Mouse (Mus musculus) inflammation-experienced regulatory T-cells, adult 6 months (primary cell): ENCODE data around the gene Vmn1r25. TPM values are rescaled to one million over a fixed set of nuclear protein-coding genes. Genes with fewer than 3 reads are reported as not detected.
"Not testable (repeated sequence)": the region's sequence is repeated elsewhere in the genome, so short reads cannot be mapped to it uniquely, and the experiment has no call there.

Source experiments
- ATAC-seq: one replicate; pipeline ENCODE4 v1.8.0; 2017
- polyA plus RNA-seq, 3 experiments: library from polyadenylated mRNA; unstranded; fragments of 100-300 nt; shearing (Covaris generic); gene quantifications; one replicate each; pipeline ENCODE4 v1.2.1; 2017

The Vmn1r25 gene
- not detected for polyA plus RNA-seq

DNA sequence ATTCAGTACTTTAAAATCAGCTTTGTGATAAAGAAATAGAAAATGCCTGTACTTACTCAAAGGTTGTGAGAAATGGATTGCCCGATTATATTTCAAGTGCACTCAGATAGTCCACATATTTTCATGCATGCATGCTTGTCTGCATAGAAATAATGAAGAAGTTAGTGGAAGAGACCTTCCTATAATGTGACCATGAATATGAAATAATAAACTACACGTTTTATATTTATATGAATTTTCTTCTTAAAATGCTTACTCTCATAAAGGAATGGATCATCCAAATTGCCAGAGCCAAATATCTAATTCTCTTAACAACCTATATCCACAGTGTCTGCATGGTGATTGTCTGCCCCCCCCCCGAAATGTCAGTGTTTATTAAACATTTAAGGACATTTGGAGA lies at the start of gene Vmn1r25:
Gene Vmn1r25 (minus strand): TSS at position 101 of the 400 bp plus-strand sequence.
- ATAC-seq, result no peak

DNA sequence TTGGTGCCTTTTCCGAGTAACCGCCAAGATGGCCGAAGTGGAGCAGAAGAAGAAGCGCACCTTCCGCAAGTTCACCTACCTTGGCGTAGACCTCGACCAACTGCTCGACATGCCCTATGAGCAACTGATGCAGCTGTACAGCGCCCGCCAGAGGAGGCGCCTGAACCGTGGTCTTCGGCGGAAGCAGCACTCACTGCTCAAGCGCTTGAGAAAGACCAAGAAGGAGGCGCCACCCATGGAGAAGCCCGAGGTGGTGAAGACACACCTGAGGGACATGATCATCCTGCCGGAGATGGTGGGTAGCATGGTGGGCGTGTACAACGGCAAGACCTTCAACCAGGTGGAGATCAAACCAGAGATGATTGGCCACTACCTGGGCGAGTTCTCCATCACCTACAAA lies 36.9 kb upstream of the Vmn1r25 start:
- not testable (repeated sequence) for ATAC-seq

DNA sequence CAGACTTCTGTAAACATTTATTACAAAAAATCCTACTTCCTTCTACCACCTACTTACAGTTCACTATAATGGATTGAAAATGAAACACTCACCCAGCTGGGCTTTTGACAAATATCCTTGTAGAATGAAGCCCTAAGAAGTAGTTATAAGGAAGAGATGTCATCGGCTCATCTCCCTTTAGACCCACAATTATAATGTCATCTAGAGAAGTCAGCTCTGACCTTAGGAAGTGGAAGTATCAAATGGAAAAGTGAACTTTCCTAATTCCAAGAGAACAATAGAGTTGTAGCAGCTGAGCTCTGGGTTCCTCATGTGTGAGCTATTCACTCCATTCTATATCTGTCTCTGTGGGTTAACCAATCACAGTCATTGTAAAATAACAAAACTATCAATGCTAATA lies 34.4 kb upstream of the Vmn1r25 start, which contains the start of gene Vmn1r26:
Gene Vmn1r26 (minus strand): TSS at position 101 of the 400 bp plus-strand sequence.
- ATAC-seq, result no peak

DNA sequence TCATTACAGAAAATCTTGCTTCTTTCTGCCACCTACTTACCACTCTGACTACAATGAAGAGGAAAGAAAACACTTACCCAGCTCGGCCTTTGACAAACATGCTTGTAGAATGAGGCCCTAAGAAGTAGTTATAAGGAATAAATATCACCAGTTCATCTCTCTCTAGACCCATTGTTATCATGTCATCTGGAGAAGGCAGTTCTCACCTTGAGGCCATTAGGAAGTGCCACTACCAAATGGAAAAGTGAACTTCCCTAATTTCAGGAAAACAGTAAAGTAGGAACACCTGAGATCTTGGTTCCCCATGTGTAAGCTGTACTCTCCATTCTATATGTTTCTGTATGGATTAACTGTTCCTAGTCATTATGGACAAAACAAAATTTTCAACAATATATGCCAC lies 19.2 kb downstream of the Vmn1r25 start, which contains the start of gene Vmn1r24:
Gene Vmn1r24 (minus strand): TSS at position 101 of the 400 bp plus-strand sequence.
- not testable (repeated sequence) for ATAC-seq

Other genes with a start within 250 kb of the Vmn1r25 start
- 10 to 100 TPM; 11.8 to 15.9 (median 13.7) TPM for gene Vopp1, start 155.7 kb downstream of the Vmn1r25 start, polyA plus RNA-seq
- gene Vmn1r21, start 130.5 kb downstream of the Vmn1r25 start, polyA plus RNA-seq, result not detected
- not detected for gene Vmn1r22, start 72.8 kb downstream of the Vmn1r25 start, polyA plus RNA-seq
- not detected for gene Vmn1r23, start 54.0 kb downstream of the Vmn1r25 start, polyA plus RNA-seq
- gene Vmn1r24, start 19.3 kb downstream of the Vmn1r25 start, polyA plus RNA-seq, result under 1 TPM in 1 of 3 experiments, not detected in 2; 0.39 TPM
- not detected for gene Vmn1r26, start 34.3 kb upstream of the Vmn1r25 start, polyA plus RNA-seq
- not detected for gene Vmn1r27, start 238.0 kb upstream of the Vmn1r25 start, polyA plus RNA-seq